ENCODE assay signal across 29 mouse cellular contexts in the genomic region with DNA sequence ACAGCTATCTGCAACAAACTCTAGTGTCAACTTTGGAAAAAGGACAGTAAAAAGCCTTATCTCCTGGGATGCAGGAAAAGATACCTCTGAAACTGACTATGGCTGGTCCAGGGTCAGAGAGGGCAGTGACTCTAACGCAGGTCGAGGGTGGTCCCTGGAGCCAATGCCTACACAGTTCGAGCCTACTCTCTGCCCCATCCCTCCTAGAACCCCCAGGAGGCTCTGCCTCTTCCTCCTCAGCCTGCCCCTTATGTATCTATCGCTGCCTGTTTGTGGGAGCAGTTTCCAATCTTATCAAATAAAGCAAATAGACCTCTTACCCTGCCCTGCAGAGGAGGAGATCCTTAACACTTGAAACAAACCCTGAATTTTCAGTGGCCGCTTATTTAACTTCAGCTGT. TPM values are rescaled to one million over a fixed set of nuclear protein-coding genes. Genes with fewer than 3 reads are reported as not detected.
DNase-seq lines count a peak whose midpoint lies in the region; ATAC-seq and TF ChIP-seq lines count a peak whose summit lies in the region.
"Had no signal": no experiment of that assay in that cellular context is flagged by ENCODE, and none has a peak within 500 bp of the region (broad histone marks: within the 10 kb centered on the region; RNA-seq: fewer than 3 reads in every experiment).

No protein-coding gene starts in this region.

- no peak for TF ChIP-seq POLR2A in bone marrow, adult 2 months (IDR thresholded peaks at IDR 0.05; ENCODE audit: borderline replicate concordance, control insufficient read depth, low read depth, low read length)

- H3K27me3 ChIP-seq in midbrain, embryonic 11.5 days (ENCODE audit: control insufficient read depth, insufficient read depth, low read length), result peaks cover 7% of the 10 kb centered on the region
- H3K27me3 ChIP-seq in midbrain, embryonic 10.5 days (ENCODE audit: low read depth, poor library complexity, severe bottlenecking), result peaks cover 32% of the 10 kb centered on the region
- H3K27me3 ChIP-seq in stomach, embryonic 16.5 days (ENCODE audit: control insufficient read depth, insufficient read depth, low read length), result no peaks in the 10 kb centered on the region
- H3K27me3 ChIP-seq in forebrain, embryonic 14.5 days (replicated peaks; ENCODE audit: control insufficient read depth, insufficient read depth, low read length), result 0 out of 2 replicates have a peak, but pooled peaks cover 5% of the 10 kb centered on the region

- no peaks in the 10 kb centered on the region for H3K4me1 ChIP-seq in midbrain, embryonic 11.5 days (ENCODE audit: control insufficient read depth, insufficient read depth, low read length)
- H3K4me1 ChIP-seq in midbrain, embryonic 10.5 days, result no peaks in the 10 kb centered on the region; the same call in 1 of the 2 replicates
- H3K4me1 ChIP-seq in bone marrow, adult 2 months (ENCODE audit: control insufficient read depth, insufficient read depth, low read length), result no peaks in the 10 kb centered on the region
- no peaks in the 10 kb centered on the region for H3K4me1 ChIP-seq in stomach, embryonic 16.5 days (ENCODE audit: control insufficient read depth, insufficient read depth, low read length)
- peaks cover 3% of the 10 kb centered on the region; the same call in 1 of the 2 replicates for H3K4me1 ChIP-seq in forebrain, embryonic 14.5 days (ENCODE audit: control insufficient read depth, insufficient read depth, low read length)
- H3K4me1 ChIP-seq: embryonic facial prominence, embryonic 10.5 days; embryonic facial prominence, embryonic 13.5 days; forebrain, embryonic 12.5 days had no signal

- ATAC-seq in midbrain, embryonic 11.5 days (ENCODE audit: low FRiP score), result no peak
- no peak for ATAC-seq in stomach, embryonic 16.5 days (ENCODE audit: insufficient read depth, low FRiP score)
- ATAC-seq in forebrain, embryonic 14.5 days, result no peak
- ATAC-seq: activated CD4-positive, CD25-positive, alpha-beta regulatory T cell, adult 4 months; CD4-positive, CD25-positive, alpha-beta regulatory T cell, adult 4 months; forebrain, embryonic 16.5 days; hindbrain, embryonic 16.5 days had no signal

- no peak overlapping the region for H3K9ac ChIP-seq in midbrain, embryonic 11.5 days (ENCODE audit: low read length)
- no peak overlapping the region for H3K9ac ChIP-seq in stomach, embryonic 16.5 days (ENCODE audit: low read length)
- no peak overlapping the region for H3K9ac ChIP-seq in forebrain, embryonic 14.5 days (ENCODE audit: low read length)
- H3K9ac ChIP-seq: embryonic facial prominence, embryonic 13.5 days; forebrain, embryonic 12.5 days; heart, embryonic 12.5 days; heart, embryonic 15.5 days; hindbrain, embryonic 13.5 days had no signal

- WGBS in midbrain, embryonic 11.5 days, result 39% methylated on average over 5 of the region's 5 CpGs
- WGBS in midbrain, embryonic 10.5 days, result 51% methylated on average over 5 of the region's 5 CpGs
- 74% methylated on average over 5 of the region's 5 CpGs for WGBS in bone marrow, adult 2 months
- WGBS in stomach, embryonic 16.5 days, result 33% methylated on average over 5 of the region's 5 CpGs
- 52% methylated on average over 5 of the region's 5 CpGs for WGBS in forebrain, embryonic 14.5 days

- no peak overlapping the region for H3K4me2 ChIP-seq in midbrain, embryonic 11.5 days
- no peak overlapping the region for H3K4me2 ChIP-seq in stomach, embryonic 16.5 days (ENCODE audit: low read depth, low read length)
- H3K4me2 ChIP-seq in forebrain, embryonic 14.5 days (ENCODE audit: low read length), result no peak overlapping the region
- H3K4me2 ChIP-seq: forebrain, embryonic 12.5 days; hindbrain, embryonic 13.5 days had no signal

- H3K27ac ChIP-seq in midbrain, embryonic 11.5 days (ENCODE audit: low read depth, low read length), result no peak overlapping the region
- no peak overlapping the region for H3K27ac ChIP-seq in midbrain, embryonic 10.5 days (replicated peaks)
- H3K27ac ChIP-seq in bone marrow, adult 2 months (ENCODE audit: control insufficient read depth, insufficient read depth, low read depth, low read length, poor library complexity), result no peak overlapping the region
- H3K27ac ChIP-seq in stomach, embryonic 16.5 days (ENCODE audit: low read length), result no peak overlapping the region
- H3K27ac ChIP-seq in forebrain, embryonic 14.5 days (ENCODE audit: low read depth, low read length), result no peak overlapping the region
- H3K27ac ChIP-seq: embryonic facial prominence, embryonic 10.5 days; embryonic facial prominence, embryonic 13.5 days; forebrain, embryonic 12.5 days; heart, embryonic 15.5 days; hindbrain, embryonic 10.5 days; hindbrain, embryonic 13.5 days had no signal

- peak; percentile 44 for DNase-seq in midbrain, embryonic 11.5 days (ENCODE audit: low spot score, missing footprints)
- DNase-seq in midbrain, embryonic 10.5 days (ENCODE audit: low spot score), result no peak
- DNase-seq in cerebellum, postnatal 10 days, result no peak
- DNase-seq in forebrain, embryonic 14.5 days (ENCODE audit: low spot score), result no peak
- DNase-seq: adrenal gland, postnatal 10 days; adrenal gland, postnatal 36 days; cerebellum, adult 11 months; cerebellum, adult 2 months; cerebellum, adult 9-11 months; cerebellum, postnatal 36 days; embryo, embryonic 11 days; gastrocnemius, postnatal 10 days; gastrocnemius, postnatal 36 days; heart, postnatal 10 days; heart, postnatal 36 days had no signal

- no peak overlapping the region for H3K4me3 ChIP-seq in midbrain, embryonic 11.5 days (ENCODE audit: low read depth, low read length)
- H3K4me3 ChIP-seq in midbrain, embryonic 10.5 days, result no peak overlapping the region
- peak overlapping the region; percentile 31 for H3K4me3 ChIP-seq in bone marrow, adult 2 months (replicated peaks; ENCODE audit: control insufficient read depth, low read depth, low read length)
- peak overlapping the region; percentile 12; the same call in 1 of the 2 replicates for H3K4me3 ChIP-seq in stomach, embryonic 16.5 days (replicated peaks; ENCODE audit: low read length)
- no peak overlapping the region for H3K4me3 ChIP-seq in forebrain, embryonic 14.5 days (ENCODE audit: low read depth, low read length)
- H3K4me3 ChIP-seq: erythroblast, embryonic 14.5 days; forebrain, embryonic 12.5 days; heart, embryonic 12.5 days; hindbrain, embryonic 10.5 days had no signal

- no peak for TF ChIP-seq CTCF in bone marrow, adult 2 months (IDR thresholded peaks at IDR 0.05; ENCODE audit: control insufficient read depth, insufficient read depth, low read length)

- no peaks in the 10 kb centered on the region for H3K36me3 ChIP-seq in midbrain, embryonic 11.5 days (ENCODE audit: control insufficient read depth, insufficient read depth, low read length)
- peaks cover 12% of the 10 kb centered on the region for H3K36me3 ChIP-seq in midbrain, embryonic 10.5 days
- H3K36me3 ChIP-seq in stomach, embryonic 16.5 days (ENCODE audit: control insufficient read depth, insufficient read depth, low read length), result no peaks in the 10 kb centered on the region
- H3K36me3 ChIP-seq in forebrain, embryonic 14.5 days (ENCODE audit: control insufficient read depth, insufficient read depth, low read length), result peaks cover 6% of the 10 kb centered on the region; the same call in 1 of the 2 replicates
- H3K36me3 ChIP-seq: heart, embryonic 15.5 days had no signal

- no peaks in the 10 kb centered on the region for H3K9me3 ChIP-seq in midbrain, embryonic 11.5 days (ENCODE audit: control insufficient read depth, low read length)
- no peaks in the 10 kb centered on the region for H3K9me3 ChIP-seq in midbrain, embryonic 10.5 days (replicated peaks)
- no peaks in the 10 kb centered on the region for H3K9me3 ChIP-seq in stomach, embryonic 16.5 days (replicated peaks; ENCODE audit: control insufficient read depth, low read length)
- H3K9me3 ChIP-seq in forebrain, embryonic 14.5 days (replicated peaks; ENCODE audit: control insufficient read depth, low read length), result no peaks in the 10 kb centered on the region
- H3K9me3 ChIP-seq: embryonic facial prominence, embryonic 10.5 days; embryonic facial prominence, embryonic 13.5 days; forebrain, embryonic 12.5 days; heart, embryonic 12.5 days; heart, embryonic 15.5 days; hindbrain, embryonic 10.5 days; hindbrain, embryonic 13.5 days had no signal

RNA-seq across cellular contexts. Expression of a gene that starts 1.9 kb away (rescaled TPM):
- polyA plus RNA-seq in midbrain, embryonic 11.5 days (2014; fragmentation: Nextera tagmentation; extraction: Ambion mirVana), result 0.25 and 0.44 TPM in 2 replicates
- 0.35 and 0.41 TPM in 2 replicates for polyA plus RNA-seq in midbrain, embryonic 10.5 days (2016; fragmentation: Nextera tagmentation; extraction: Ambion mirVana)
- polyA plus RNA-seq in bone marrow, adult 2 months (2011; ENCODE audit: insufficient read depth, insufficient read length, low replicate concordance, missing spikeins), result 8.0 and 31.5 TPM in 2 replicates
- polyA plus RNA-seq in stomach, embryonic 16.5 days (2015; fragmentation: Nextera tagmentation; extraction: Ambion mirVana), result 34.1 and 50.8 TPM in 2 replicates
- polyA plus RNA-seq in forebrain, embryonic 14.5 days (2014; fragmentation: Nextera tagmentation; extraction: Ambion mirVana), result 0.36 TPM in 1 of 2 replicates, not detected in the other
- polyA plus RNA-seq: CD4-positive, CD25-positive, alpha-beta regulatory T cell, adult 4 months; embryonic facial prominence, embryonic 13.5 days; erythroblast, embryonic 14.5 days; forebrain, embryonic 16.5 days; heart, embryonic 12.5 days; hindbrain, embryonic 13.5 days had no signal

RNA-seq across cellular contexts. Expression of a gene that starts 27.6 kb away (rescaled TPM):
- 25.4 and 28.3 TPM in 2 replicates for polyA plus RNA-seq in midbrain, embryonic 11.5 days (2014; fragmentation: Nextera tagmentation; extraction: Ambion mirVana)
- polyA plus RNA-seq in midbrain, embryonic 10.5 days (2016; fragmentation: Nextera tagmentation; extraction: Ambion mirVana), result 20.5 and 21.5 TPM in 2 replicates
- 16.6 and 19.8 TPM in 2 replicates for polyA plus RNA-seq in bone marrow, adult 2 months (2011; ENCODE audit: insufficient read depth, insufficient read length, low replicate concordance, missing spikeins)
- 22.5 and 47.0 TPM in 2 replicates for polyA plus RNA-seq in stomach, embryonic 16.5 days (2015; fragmentation: Nextera tagmentation; extraction: Ambion mirVana)
- 26.1 and 32.5 TPM in 2 replicates for polyA plus RNA-seq in forebrain, embryonic 14.5 days (2014; fragmentation: Nextera tagmentation; extraction: Ambion mirVana)

Comparison
In these comparisons a context has a peak if more than half of its experiments do, and no peak if none do; other contexts are left out.
1. H3K4me3 ChIP-seq: peak in bone marrow, adult 2 months (single experiment) and stomach, embryonic 16.5 days (single experiment); none in midbrain, embryonic 11.5 days (single experiment), midbrain, embryonic 10.5 days (single experiment) and forebrain, embryonic 14.5 days (single experiment).